Mouse (Mus musculus) hindbrain, embryonic 11.5 days (tissue): Measurements from ENCODE around the gene Lap3. TPM values are rescaled to one million over a fixed set of nuclear protein-coding genes. Genes with fewer than 3 reads are reported as not detected.
A peak's percentile ranks its signal among the peaks of the same experiment; 100 is the strongest.

ENCODE experiments used
- ATAC-seq: fragments of 200-750 bp; cut with Nextera tagmentation; 2 replicates; pipeline ENCODE4 v1.8.0; 2017; ENCODE audit warnings: mild to moderate bottlenecking, moderate TSS enrichment, moderate library complexity; ENCODE audit not compliant: low FRiP score
- DNase-seq: peaks from one replicate; pipeline ENCODE4 v3.0.0-alpha.2; 2015; ENCODE audit warnings: low spot score
- H3K27ac ChIP-seq: fragments of 300-500 bp; sonication (generic); 2 replicates; pipeline ENCODE4 v1.5.1; 2014; ENCODE audit warnings: mild to moderate bottlenecking, low read depth, low read length
- H3K27me3 ChIP-seq: fragments of 300-500 bp; sonication (generic); 2 replicates; pipeline ENCODE4 v1.6.1; 2014; ENCODE audit warnings: mild to moderate bottlenecking, low read length, moderate library complexity, mixed read lengths; ENCODE audit not compliant: control insufficient read depth, insufficient read depth
- H3K36me3 ChIP-seq: fragments of 300-500 bp; sonication (generic); 2 replicates; pipeline ENCODE4 v1.6.1; 2014; ENCODE audit warnings: mild to moderate bottlenecking, low read length, moderate library complexity, mixed read lengths; ENCODE audit not compliant: control insufficient read depth, insufficient read depth
- H3K4me1 ChIP-seq: fragments of 300-500 bp; sonication (generic); replicated peaks from 2 replicates; pipeline ENCODE4 v1.6.1; 2014; ENCODE audit warnings: low read length, mixed read lengths; ENCODE audit not compliant: control insufficient read depth, insufficient read depth
- H3K4me2 ChIP-seq: fragments of 300-500 bp; sonication (generic); replicated peaks from 2 replicates; pipeline ENCODE4 v1.6.1; 2014; ENCODE audit warnings: mild to moderate bottlenecking, low read depth, low read length
- H3K4me3 ChIP-seq: fragments of 300-500 bp; sonication (generic); 2 replicates; pipeline ENCODE4 v1.5.1; 2014; ENCODE audit warnings: low read depth, low read length
- H3K9ac ChIP-seq: fragments of 300-500 bp; sonication (generic); 2 replicates; pipeline ENCODE4 v1.6.1; 2014; ENCODE audit warnings: low read depth, low read length
- H3K9me3 ChIP-seq: fragments of 300-500 bp; sonication (generic); 2 replicates; pipeline ENCODE4 v1.6.1; 2016; ENCODE audit warnings: low read length; ENCODE audit not compliant: control insufficient read depth
- WGBS: fragments of 180-500 bp; shearing (Covaris S2); extraction: QIAGEN DNeasy Blood & Tissue Kit; methylation state at CpG from one replicate; pipeline ENCODE4 v1.1.7; 2014; 5-methylcytosine and 5-hydroxymethylcytosine counted together
- polyA plus RNA-seq: library from polyadenylated mRNA; unstranded; fragments of >200 nt; fragmentation: Nextera tagmentation; extraction: Ambion mirVana; gene quantifications from 2 replicates; pipeline ENCODE4 v1.2.1, GENCODE M21; 2014

The Lap3 gene
- polyA plus RNA-seq, 1 experiment from 2014 or later = 75.7 TPM

DNA sequence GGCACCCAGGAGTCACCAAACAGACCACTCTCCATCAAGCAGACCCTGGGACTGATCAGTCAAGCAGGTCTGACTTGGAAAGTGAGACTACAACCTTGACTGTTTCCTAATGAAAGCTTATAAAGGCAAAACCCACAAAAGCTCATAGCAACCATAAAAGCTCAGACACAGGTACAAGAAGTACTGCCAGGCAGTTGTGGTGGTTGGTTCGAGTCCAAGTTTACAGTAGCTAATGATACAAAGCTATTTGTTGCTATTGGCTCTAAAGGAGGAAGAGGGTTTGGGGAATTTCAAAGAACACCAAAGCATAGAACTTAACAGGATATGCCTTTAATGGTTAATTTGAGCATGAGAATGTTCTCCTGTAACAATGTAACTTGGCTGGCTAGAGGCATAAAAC lies 9.5 kb upstream of the Lap3 start:
- ATAC-seq (no peak), DNase-seq (no peak)
- Histone ChIP-seq H3K4me1 (no peaks in the 10 kb centered on the region), H3K4me3 (no peak overlapping the region), H3K36me3 (no peaks in the 10 kb centered on the region), H3K9me3 (no peaks in the 10 kb centered on the region), H3K4me2 (no peak overlapping the region), H3K9ac (no peak overlapping the region), H3K27me3 (no peaks in the 10 kb centered on the region), H3K27ac (no peak overlapping the region)
- WGBS = 88% methylated on average over 1 of the region's 1 CpGs

DNA sequence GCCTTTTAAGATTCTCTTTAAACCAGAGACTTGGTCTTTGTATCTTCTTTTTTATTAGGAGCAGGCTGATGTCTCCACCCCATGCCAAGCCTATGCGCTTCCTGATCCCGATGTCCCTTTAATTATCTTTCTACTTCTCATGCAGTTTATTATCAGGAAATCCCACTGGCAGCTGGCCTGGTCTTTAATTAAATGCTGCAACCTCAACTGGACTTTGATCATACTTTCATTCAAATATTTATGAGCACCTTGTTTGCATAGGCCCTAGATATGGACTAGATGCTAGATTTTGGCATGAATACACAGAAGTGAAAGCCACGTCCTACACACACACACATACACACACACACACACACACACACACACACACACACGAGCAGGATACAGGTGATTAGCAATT lies 1.4 kb upstream of the Lap3 start:
- H3K4me3 ChIP-seq = no peak overlapping the region
- 87% methylated on average over 4 of the region's 4 CpGs for WGBS
- DNase-seq (no peak), ATAC-seq (no peak)
- H3K9ac ChIP-seq = no peak overlapping the region
- H3K36me3 ChIP-seq = no peaks in the 10 kb centered on the region
- no peaks in the 10 kb centered on the region for H3K4me1 ChIP-seq
- H3K9me3 ChIP-seq = no peaks in the 10 kb centered on the region
- H3K27ac ChIP-seq = no peak overlapping the region
- no peak overlapping the region for H3K4me2 ChIP-seq
- H3K27me3 ChIP-seq = no peaks in the 10 kb centered on the region

DNA sequence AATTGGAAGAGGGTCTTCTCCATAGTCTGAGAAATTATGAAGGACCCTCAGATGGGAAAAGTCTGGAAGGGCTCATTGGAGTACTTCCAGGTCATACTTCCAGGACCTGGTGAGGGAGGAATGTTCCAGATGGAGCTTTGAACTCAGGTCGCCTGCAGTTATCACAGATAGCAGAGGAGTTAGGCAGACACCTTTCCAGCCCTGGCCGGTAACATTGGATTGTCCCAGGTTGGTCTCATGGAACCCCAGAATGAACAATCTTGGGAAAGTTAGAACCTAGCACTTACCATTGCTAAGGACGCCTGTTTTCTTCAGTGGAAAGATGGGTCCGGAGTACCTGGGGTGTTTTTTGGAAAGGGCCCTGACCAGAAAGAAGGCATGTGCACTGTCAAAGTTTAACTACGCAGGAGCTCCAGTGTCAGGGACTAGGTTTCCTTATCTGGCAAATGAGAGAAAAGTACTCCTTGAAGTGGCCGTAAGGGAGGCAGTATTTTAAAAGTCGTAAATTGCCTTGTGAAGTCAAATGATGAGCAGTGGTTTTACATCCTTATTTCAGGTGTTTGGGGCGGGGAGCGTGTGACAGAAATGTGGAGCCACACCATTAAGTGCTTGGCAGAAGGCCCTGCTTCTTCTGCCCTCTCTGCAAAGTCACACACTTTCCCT lies 1.1 kb downstream of the Lap3 start:
- peak overlapping the region; percentile 70 for H3K4me2 ChIP-seq
- no peaks in the 10 kb centered on the region for H3K9me3 ChIP-seq
- no peaks in the 10 kb centered on the region for H3K4me1 ChIP-seq
- no peaks in the 10 kb centered on the region for H3K36me3 ChIP-seq
- DNase-seq = peak; percentile 5
- no peak overlapping the region for H3K27ac ChIP-seq
- H3K9ac ChIP-seq = peak overlapping the region; percentile 72
- ATAC-seq = 0 out of 2 replicates have a peak, but pooled peaks have one; percentile 1
- 68% methylated on average over 9 of the region's 9 CpGs for WGBS
- H3K27me3 ChIP-seq = no peaks in the 10 kb centered on the region
- H3K4me3 ChIP-seq = peak overlapping the region; percentile 55

DNA sequence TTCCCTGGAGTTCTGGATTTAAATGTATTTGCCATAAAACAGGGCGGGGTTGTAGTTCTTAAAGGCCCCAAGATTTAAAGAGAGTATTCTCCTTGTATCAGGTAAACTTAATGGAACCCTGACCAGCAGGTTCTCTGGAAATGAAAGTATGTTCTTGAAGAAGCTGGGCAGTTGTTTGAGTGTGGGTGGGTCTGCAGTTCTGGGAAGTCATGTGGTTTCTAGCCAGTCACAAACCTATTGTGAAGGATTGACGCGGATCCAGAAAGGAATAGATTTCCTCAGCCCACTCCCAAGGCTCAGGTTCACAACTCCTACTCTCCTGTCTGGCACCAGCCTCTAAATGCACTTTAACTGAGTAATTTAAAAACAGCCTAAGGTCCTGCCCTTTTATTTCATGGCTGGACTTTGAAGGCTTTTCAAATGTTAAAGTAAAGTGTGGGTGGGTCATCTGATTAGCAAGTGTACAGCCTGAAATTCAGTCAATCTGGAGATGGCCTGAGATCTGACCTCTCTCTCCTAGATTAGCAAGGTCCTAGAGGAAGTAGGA lies 2.3 kb downstream of the Lap3 start:
- H3K27me3 ChIP-seq = no peaks in the 10 kb centered on the region
- no peaks in the 10 kb centered on the region for H3K36me3 ChIP-seq
- H3K4me1 ChIP-seq = no peaks in the 10 kb centered on the region
- no peaks in the 10 kb centered on the region for H3K9me3 ChIP-seq
- ATAC-seq (no peak), DNase-seq (no peak)
- no peak overlapping the region for H3K9ac ChIP-seq
- H3K4me3 ChIP-seq = no peak overlapping the region
- WGBS = 84% methylated on average over 3 of the region's 3 CpGs
- H3K27ac ChIP-seq = no peak overlapping the region
- no peak overlapping the region for H3K4me2 ChIP-seq

DNA sequence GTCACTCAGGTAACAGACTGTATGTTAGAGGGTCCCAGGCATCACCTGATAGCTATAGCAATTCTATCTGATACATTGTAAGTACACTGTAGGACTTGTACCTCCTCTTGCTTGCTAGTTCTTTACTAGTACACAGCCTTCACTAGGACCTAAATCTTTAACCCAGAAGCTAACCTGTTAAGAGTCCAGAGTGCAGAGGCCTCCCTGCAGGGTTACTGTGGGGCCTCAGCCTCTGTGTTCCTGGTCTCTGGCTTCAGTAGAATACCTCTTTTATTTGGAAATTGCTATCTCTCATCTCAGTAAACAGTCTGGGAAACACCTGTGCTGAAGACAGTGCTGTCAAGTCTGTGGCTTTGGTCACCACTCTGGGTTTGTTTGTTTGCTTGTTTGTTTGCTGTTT lies 2.9 kb downstream of the Lap3 start:
- H3K4me3 ChIP-seq = no peak overlapping the region
- no peaks in the 10 kb centered on the region for H3K4me1 ChIP-seq
- no peak overlapping the region for H3K4me2 ChIP-seq
- ATAC-seq (no peak), DNase-seq (no peak)
- no peak overlapping the region for H3K27ac ChIP-seq
- H3K36me3 ChIP-seq = no peaks in the 10 kb centered on the region
- H3K9ac ChIP-seq = no peak overlapping the region
- H3K27me3 ChIP-seq = no peaks in the 10 kb centered on the region
- no peaks in the 10 kb centered on the region for H3K9me3 ChIP-seq

DNA sequence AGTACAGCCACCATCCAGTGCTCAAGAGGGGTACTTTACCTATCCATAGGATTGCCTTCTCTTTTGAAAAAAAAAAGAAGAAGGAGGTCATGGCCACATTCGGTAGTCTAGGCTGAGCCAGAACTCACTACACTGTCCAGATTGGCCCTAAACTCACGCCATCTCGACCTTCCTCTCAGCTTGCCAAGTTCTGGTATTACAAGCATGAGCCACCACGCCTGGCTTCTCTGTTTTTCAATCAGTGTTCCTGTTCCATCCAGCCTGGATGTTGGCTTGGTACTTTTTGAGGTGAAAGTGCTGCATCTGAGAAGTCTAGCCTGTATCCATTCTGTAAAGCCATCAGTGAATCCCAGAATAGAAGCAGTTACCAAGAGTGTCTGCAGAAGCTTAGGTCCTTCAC lies 3.3 kb downstream of the Lap3 start:
- Histone ChIP-seq H3K27me3 (no peaks in the 10 kb centered on the region), H3K9ac (no peak overlapping the region), H3K4me3 (no peak overlapping the region), H3K4me2 (no peak overlapping the region), H3K9me3 (no peaks in the 10 kb centered on the region), H3K27ac (no peak overlapping the region), H3K36me3 (0 out of 2 replicates have a peak, but pooled peaks cover 3% of the 10 kb centered on the region), H3K4me1 (no peaks in the 10 kb centered on the region)
- no peak for DNase-seq
- no peak for ATAC-seq
- 97% methylated on average over 4 of the region's 4 CpGs for WGBS

DNA sequence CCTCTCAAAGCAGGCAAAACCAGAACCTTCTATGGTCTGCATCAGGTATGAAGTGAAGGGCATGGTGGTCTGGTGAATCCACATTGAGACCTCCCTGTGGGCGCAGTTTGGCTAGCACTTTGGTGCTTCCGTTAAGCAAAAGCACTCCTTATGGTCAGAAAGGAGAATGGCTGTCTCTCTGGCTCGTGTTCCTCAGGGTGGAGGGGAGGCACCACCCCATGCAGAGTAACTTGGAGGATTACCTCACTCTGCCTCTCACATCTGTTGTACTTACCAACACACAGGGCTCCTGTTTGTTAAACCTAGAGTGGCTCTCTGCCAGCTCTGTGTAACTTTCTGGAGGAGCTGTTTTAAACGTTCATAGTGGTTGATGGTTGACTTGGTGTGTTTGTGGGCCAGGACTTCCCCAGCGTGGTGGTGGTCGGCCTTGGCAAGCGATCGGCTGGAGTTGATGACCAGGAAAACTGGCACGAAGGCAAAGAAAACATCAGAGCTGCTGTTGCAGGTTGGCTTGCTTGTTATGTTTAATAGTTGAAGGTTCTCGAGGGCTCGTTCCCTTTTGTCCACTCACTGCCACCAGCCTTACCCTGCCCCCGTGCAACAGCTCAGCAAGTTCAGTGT lies 3.9 kb downstream of the Lap3 start:
- H3K9me3 ChIP-seq = no peaks in the 10 kb centered on the region
- H3K27ac ChIP-seq = no peak overlapping the region
- no peaks in the 10 kb centered on the region for H3K4me1 ChIP-seq
- DNase-seq (no peak), ATAC-seq (no peak)
- WGBS = 89% methylated on average over 12 of the region's 12 CpGs
- no peaks in the 10 kb centered on the region for H3K27me3 ChIP-seq
- no peak overlapping the region for H3K9ac ChIP-seq
- H3K4me3 ChIP-seq = no peak overlapping the region
- H3K4me2 ChIP-seq = no peak overlapping the region
- H3K36me3 ChIP-seq = 0 out of 2 replicates have a peak, but pooled peaks cover 4% of the 10 kb centered on the region

DNA sequence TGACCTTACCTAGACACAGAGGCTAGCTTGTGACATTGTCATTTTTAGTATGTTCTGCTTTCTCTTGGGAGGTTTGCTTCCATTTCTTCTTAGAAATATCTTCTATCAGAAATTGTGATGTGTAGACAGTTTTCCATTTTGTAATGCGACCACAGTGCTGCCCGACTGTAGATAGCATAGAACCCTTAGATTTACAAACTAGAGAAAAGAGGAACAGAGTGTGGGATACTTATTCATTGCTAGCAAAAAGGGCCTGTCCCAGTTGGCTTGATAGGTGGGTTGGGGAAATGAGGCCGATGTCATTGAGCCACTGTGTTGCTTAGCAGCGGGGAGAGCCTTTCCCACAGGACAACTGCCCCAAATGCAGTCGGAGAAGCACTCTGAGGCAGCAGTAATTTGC lies 4.4 kb downstream of the Lap3 start:
- Histone ChIP-seq H3K4me2 (no peak overlapping the region), H3K27me3 (no peaks in the 10 kb centered on the region), H3K27ac (no peak overlapping the region), H3K4me1 (no peaks in the 10 kb centered on the region), H3K4me3 (no peak overlapping the region), H3K36me3 (0 out of 2 replicates have a peak, but pooled peaks cover 4% of the 10 kb centered on the region), H3K9ac (no peak overlapping the region), H3K9me3 (no peaks in the 10 kb centered on the region)
- DNase-seq = no peak
- WGBS = 95% methylated on average over 5 of the region's 5 CpGs
- no peak for ATAC-seq

DNA sequence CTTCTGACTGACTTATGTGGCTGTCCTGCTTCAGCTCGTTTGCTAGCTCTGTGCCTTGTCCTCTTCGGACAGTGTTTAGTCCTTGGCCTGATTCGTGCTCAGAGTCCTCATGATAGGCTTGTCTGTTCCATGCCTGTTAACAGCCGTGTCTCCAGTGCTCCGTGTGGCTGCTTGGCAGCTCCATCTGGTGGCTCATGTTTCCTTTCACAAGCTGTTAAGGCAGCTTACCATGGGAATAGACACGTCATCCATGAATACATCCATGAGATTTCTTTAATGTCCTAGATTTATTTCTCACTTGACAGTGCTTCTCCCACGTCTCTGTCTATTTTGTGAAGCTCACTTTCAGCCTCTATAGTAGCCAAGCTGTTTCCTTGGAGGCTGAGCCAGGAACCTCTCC lies 16.9 kb downstream of the Lap3 start:
- ATAC-seq (no peak), DNase-seq (no peak)
- no peaks in the 10 kb centered on the region for H3K27me3 ChIP-seq
- WGBS = 87% methylated on average over 7 of the region's 7 CpGs
- H3K9me3 ChIP-seq = no peaks in the 10 kb centered on the region
- H3K4me2 ChIP-seq = no peak overlapping the region
- H3K4me3 ChIP-seq = no peak overlapping the region
- 0 out of 2 replicates have a peak, but pooled peaks cover 7% of the 10 kb centered on the region for H3K36me3 ChIP-seq
- H3K9ac ChIP-seq = no peak overlapping the region
- no peaks in the 10 kb centered on the region for H3K4me1 ChIP-seq
- H3K27ac ChIP-seq = no peak overlapping the region
